Mouse (Mus musculus): ENCODE data around the gene Thbs3.

- TF ChIP-seq CTCF (IDR thresholded peaks at IDR 0.05; ENCODE audit: low read depth): no peak
- no peak for TF ChIP-seq EP300 (IDR thresholded peaks at IDR 0.05; ENCODE audit: low read depth)
Measured at GRCm38 (mm10) chr3:89236516-89236915, 21.5 kb downstream of the Thbs3 start.
